Mouse (Mus musculus) forebrain, embryonic 14.5 days (tissue): Measurements from ENCODE around the gene Gm20388. TPM values are rescaled to one million over a fixed set of nuclear protein-coding genes. Genes with fewer than 3 reads are reported as not detected.

ENCODE experiments used
- ATAC-seq: fragments of 200-750 bp; cut with Nextera tagmentation; 2 replicates; pipeline ENCODE4 v1.8.0; 2017; ENCODE audit warnings: mild to moderate bottlenecking, moderate library complexity
- DNase-seq: peaks from one replicate; pipeline ENCODE4 v3.0.0-alpha.2; 2015; ENCODE audit warnings: low spot score
- H3K27ac ChIP-seq: fragments of 300-500 bp; sonication (generic); 2 replicates; pipeline ENCODE4 v1.5.1; 2014; ENCODE audit warnings: low read depth, mild to moderate bottlenecking, control low read depth, low read length, moderate library complexity
- H3K27me3 ChIP-seq: fragments of 300-500 bp; sonication (generic); replicated peaks from 2 replicates; pipeline ENCODE4 v1.6.1; 2014; ENCODE audit warnings: low read length, control low read depth, mixed read lengths; ENCODE audit not compliant: control insufficient read depth, insufficient read depth
- H3K36me3 ChIP-seq: fragments of 300-500 bp; sonication (generic); 2 replicates; pipeline ENCODE4 v1.6.1; 2014; ENCODE audit warnings: low read length, control low read depth; ENCODE audit not compliant: control insufficient read depth, insufficient read depth
- H3K4me1 ChIP-seq: fragments of 300-500 bp; sonication (generic); 2 replicates; pipeline ENCODE4 v1.6.1; 2014; ENCODE audit warnings: antibody characterized with exemption, low read length, control low read depth; ENCODE audit not compliant: control insufficient read depth, insufficient read depth
- H3K4me2 ChIP-seq: fragments of 300-500 bp; sonication (generic); 2 replicates; pipeline ENCODE4 v1.6.1; 2014; ENCODE audit warnings: mild to moderate bottlenecking, control low read depth, low read length
- H3K4me3 ChIP-seq: fragments of 300-500 bp; sonication (generic); 2 replicates; pipeline ENCODE4 v1.5.1; 2014; ENCODE audit warnings: low read depth, low read length, control low read depth
- H3K9ac ChIP-seq: fragments of 300-500 bp; sonication (generic); 2 replicates; pipeline ENCODE4 v1.6.1; 2014; ENCODE audit warnings: mild to moderate bottlenecking, low read length, control low read depth, moderate library complexity
- H3K9me3 ChIP-seq: fragments of 300-500 bp; sonication (generic); replicated peaks from 2 replicates; pipeline ENCODE4 v1.6.1; 2016; ENCODE audit warnings: low read length, control low read depth, mixed read lengths; ENCODE audit not compliant: control insufficient read depth
- WGBS: fragments of 180-500 bp; shearing (Covaris S2); extraction: QIAGEN DNeasy Blood & Tissue Kit; methylation state at CpG from one replicate; pipeline ENCODE4 v1.1.7; 2014; 5-methylcytosine and 5-hydroxymethylcytosine counted together
- polyA plus RNA-seq: library from polyadenylated mRNA; unstranded; fragments of >200 nt; fragmentation: Nextera tagmentation; extraction: Ambion mirVana; gene quantifications from 2 replicates; pipeline ENCODE4 v1.2.1, GENCODE M21; 2014

Gm20388 gene
- polyA plus RNA-seq, 1 experiment from 2014 or later = 7.4 TPM

DNA sequence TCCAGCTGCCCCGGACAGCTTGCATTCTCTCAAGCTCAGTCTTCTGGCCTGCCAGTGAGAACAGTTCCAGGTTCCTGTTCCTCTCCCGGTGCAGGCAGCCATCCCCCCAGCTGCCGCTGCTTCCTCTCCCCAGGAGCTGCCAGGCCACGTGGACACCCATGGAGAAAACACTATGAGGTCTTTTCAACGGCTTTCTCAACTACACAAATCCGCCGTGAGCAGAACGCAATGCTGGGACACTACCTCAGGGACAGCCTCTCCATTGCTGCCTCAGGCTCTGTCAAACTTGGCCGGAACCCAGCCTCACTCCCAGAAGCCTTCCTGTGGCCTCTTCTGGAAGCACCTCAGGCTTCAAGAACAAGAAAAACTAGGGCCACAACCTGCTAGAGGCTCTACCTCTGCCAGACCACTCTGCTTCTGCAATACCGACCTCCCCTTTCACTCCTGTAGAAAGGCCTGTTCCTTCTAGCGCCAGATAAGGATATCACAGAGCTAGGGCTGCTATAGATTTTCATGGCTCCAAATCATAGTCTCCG lies 2852.2 kb downstream of the Gm20388 start:
- Histone ChIP-seq H3K9ac (no peak overlapping the region), H3K27me3 (no peaks in the 10 kb centered on the region), H3K27ac (no peak overlapping the region), H3K4me1 (peaks cover 11% of the 10 kb centered on the region; the same call in 1 of the 2 replicates), H3K4me2 (no peak overlapping the region), H3K4me3 (no peak overlapping the region), H3K9me3 (no peaks in the 10 kb centered on the region), H3K36me3 (no peaks in the 10 kb centered on the region)
- DNase-seq (no peak), ATAC-seq (no peak)
- WGBS = 49% methylated on average over 12 of the region's 12 CpGs

DNA sequence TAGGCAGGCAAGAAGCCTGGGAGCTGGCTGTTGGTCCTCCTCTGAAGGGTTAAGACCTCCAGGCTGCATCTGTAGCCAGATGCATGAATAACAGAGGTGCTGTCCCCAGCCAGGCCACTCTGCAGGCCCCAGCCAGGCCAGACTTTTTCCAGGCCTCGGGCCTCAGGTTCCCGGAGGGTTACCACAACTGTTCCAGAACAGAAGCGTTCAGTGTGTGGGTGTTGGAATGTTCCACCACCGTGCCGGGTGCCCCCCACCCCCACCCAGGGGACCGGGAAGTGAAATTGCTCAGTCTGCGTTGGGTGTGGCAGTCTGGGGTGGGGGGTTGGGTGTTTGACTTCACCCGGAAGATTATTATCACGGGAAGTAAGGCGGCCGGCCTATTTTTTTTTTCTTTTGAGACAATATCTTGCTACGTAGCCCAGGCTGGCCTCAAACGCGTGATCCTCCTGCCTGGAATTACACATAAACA lies 2852.7 kb downstream of the Gm20388 start:
- 88% methylated on average over 14 of the region's 14 CpGs for WGBS
- Histone ChIP-seq H3K9ac (no peak overlapping the region), H3K27me3 (no peaks in the 10 kb centered on the region), H3K36me3 (no peaks in the 10 kb centered on the region), H3K4me2 (no peak overlapping the region), H3K9me3 (no peaks in the 10 kb centered on the region), H3K4me3 (no peak overlapping the region), H3K27ac (no peak overlapping the region), H3K4me1 (peaks cover 11% of the 10 kb centered on the region; the same call in 1 of the 2 replicates)
- no peak for ATAC-seq
- no peak for DNase-seq

DNA sequence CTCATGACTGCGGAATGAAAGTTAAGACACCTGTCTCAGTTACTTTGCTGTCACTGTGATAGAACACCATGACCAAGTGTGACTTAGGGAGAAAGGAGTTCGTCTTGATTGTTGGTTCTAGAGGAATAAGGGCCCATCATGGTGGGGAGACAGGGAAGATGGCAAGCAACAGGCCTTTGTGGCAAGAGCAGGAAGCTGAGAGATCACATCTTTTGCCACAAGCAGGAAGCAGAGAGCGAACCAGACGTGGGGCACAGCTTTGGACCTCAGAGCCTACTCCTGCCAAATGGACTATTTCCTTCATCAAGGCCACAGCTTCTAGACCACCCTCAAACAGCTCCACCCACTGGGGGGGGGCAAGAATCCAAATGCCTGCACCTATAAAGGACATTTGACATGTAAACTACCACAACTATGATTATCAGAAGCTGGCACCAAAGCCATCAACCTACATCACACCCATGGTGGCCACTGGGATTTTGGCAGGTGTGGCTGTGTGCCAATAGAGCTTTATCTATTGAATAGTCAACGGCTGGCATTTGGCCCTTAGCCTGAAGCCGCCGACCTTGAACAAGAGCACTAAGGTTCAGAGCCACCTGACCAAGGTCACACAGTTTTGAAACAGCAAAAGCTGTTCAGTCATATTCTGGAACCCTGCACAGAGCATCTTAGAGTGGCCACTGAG lies 2854.3 kb downstream of the Gm20388 start:
- WGBS = 86% methylated on average over 7 of the region's 7 CpGs
- H3K36me3 ChIP-seq = no peaks in the 10 kb centered on the region
- no peaks in the 10 kb centered on the region for H3K9me3 ChIP-seq
- H3K27me3 ChIP-seq = no peaks in the 10 kb centered on the region
- no peak overlapping the region for H3K4me2 ChIP-seq
- DNase-seq (no peak), ATAC-seq (no peak)
- H3K27ac ChIP-seq = no peak overlapping the region
- peaks cover 8% of the 10 kb centered on the region; the same call in 1 of the 2 replicates for H3K4me1 ChIP-seq
- H3K4me3 ChIP-seq = no peak overlapping the region
- no peak overlapping the region for H3K9ac ChIP-seq

DNA sequence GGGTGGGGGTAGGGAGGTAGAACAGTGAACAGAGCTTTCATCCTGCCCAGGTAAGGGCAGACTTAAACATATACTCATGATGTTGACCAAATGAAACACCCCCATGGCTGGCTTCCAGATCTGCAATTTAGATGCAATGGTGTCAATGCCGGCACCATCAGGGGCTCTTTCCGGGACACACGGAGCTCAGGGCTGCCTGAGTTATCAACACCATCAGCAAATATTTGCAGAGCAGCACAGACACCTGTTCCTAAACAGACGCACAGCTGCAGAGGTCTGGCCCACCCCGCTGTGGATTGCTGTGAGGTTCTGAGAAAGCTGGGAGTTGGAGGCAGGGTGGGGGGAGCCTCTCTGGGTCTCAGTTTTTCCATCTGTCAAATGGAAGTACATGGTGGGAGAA lies 2855.5 kb downstream of the Gm20388 start:
- Histone ChIP-seq H3K4me2 (no peak overlapping the region), H3K9me3 (no peaks in the 10 kb centered on the region), H3K9ac (no peak overlapping the region), H3K27me3 (no peaks in the 10 kb centered on the region), H3K4me3 (no peak overlapping the region), H3K4me1 (peaks cover 4% of the 10 kb centered on the region; the same call in 1 of the 2 replicates), H3K36me3 (no peaks in the 10 kb centered on the region), H3K27ac (no peak overlapping the region)
- ATAC-seq (no peak), DNase-seq (no peak)
- 66% methylated on average over 5 of the region's 5 CpGs for WGBS

DNA sequence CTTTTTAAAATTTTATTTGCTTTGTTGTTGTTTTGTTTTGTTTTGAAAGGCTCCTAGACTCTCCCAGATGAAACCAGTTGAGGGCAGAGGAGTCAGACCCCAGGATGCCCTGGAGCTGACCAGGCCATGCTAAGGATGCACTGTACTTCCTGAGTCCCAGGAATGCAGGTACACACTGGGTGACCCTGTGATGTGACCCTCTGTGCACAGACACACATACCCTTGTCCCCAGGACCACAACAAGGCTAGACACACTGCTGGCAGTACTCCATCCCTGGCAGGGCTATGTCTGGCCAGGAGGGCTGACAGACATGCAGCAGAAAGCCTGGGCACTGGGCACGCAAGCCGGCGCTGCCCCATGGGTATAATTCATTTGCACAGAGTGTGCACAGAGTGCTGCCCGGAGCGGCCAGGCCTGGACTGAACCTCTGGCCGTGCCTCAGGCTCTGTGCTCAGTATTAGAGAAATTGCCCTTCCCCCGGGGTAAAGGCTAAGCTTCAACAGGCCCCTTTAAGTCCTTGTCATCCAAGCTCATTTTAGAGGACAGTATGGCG lies 2856.1 kb downstream of the Gm20388 start:
- Histone ChIP-seq H3K27me3 (no peaks in the 10 kb centered on the region), H3K4me3 (no peak overlapping the region), H3K4me2 (no peak overlapping the region), H3K9me3 (no peaks in the 10 kb centered on the region), H3K9ac (no peak overlapping the region), H3K4me1 (peaks cover 4% of the 10 kb centered on the region; the same call in 1 of the 2 replicates), H3K36me3 (no peaks in the 10 kb centered on the region), H3K27ac (no peak overlapping the region)
- no peak for ATAC-seq
- 67% methylated on average over 8 of the region's 8 CpGs for WGBS
- DNase-seq = no peak

DNA sequence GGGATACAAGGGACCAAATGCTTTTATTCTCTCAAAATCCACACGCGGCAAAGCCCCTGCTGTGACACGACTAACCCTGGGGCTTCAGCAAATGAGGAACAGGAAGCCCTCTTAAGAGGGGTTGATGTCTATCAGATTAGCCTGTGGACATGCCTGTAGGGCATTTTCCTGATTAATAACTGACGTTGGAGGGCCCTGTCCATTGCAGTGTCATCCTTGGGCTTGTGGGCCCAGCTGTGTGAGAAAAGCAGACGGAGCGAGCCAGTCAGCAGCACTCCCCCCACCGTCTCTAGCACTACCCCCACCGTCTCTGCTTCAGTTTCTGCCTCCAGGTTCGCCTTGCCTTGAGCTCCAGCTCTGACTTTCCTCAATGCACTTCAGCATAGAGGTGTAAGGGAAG lies 2856.6 kb downstream of the Gm20388 start:
- no peaks in the 10 kb centered on the region for H3K9me3 ChIP-seq
- ATAC-seq (no peak), DNase-seq (no peak)
- no peak overlapping the region for H3K27ac ChIP-seq
- no peaks in the 10 kb centered on the region for H3K36me3 ChIP-seq
- WGBS = 57% methylated on average over 9 of the region's 9 CpGs
- no peak overlapping the region for H3K9ac ChIP-seq
- H3K4me1 ChIP-seq = peaks cover 4% of the 10 kb centered on the region; the same call in 1 of the 2 replicates
- H3K27me3 ChIP-seq = no peaks in the 10 kb centered on the region
- H3K4me2 ChIP-seq = no peak overlapping the region
- no peak overlapping the region for H3K4me3 ChIP-seq

DNA sequence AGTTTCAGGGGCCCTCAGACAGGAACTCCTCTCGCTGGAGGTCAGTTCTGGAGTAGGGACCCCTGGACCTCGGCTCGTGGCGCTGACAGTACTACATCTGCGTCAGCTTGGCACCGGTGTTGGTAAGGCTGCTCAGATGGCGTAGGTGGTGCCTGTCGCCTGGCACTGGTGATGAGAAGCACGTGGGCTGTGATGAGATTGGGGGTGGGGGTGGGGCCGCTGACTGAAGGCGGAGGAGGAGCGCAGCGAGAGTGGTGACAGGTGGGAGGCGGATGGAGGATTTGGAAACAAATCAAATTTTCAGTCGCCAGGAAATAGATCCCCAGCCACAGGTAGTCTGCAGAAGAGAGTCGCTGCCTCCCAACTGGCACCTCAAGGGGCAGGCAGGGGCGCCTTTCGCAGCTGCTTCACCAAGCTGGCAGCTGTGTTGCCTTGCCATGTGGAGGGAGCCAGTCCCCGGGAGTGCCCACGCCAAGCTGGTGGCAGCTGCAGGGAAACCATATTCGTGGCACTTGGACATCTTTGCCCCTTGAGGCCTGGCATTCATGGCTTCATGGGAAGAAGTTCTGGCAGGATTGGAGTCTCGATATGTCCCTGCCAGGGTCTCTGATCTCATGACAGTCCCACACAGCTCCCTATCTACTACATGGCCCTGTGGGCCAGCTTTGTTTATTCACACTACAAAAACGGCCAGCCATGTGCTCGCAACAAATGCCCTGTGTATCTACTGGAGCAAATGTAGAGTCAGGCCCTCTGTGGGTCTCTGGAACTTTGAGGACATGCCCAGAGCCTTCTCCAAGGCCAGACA lies 2858.8 kb downstream of the Gm20388 start:
- no peak overlapping the region for H3K4me2 ChIP-seq
- WGBS = 47% methylated on average over 24 of the region's 24 CpGs

DNA sequence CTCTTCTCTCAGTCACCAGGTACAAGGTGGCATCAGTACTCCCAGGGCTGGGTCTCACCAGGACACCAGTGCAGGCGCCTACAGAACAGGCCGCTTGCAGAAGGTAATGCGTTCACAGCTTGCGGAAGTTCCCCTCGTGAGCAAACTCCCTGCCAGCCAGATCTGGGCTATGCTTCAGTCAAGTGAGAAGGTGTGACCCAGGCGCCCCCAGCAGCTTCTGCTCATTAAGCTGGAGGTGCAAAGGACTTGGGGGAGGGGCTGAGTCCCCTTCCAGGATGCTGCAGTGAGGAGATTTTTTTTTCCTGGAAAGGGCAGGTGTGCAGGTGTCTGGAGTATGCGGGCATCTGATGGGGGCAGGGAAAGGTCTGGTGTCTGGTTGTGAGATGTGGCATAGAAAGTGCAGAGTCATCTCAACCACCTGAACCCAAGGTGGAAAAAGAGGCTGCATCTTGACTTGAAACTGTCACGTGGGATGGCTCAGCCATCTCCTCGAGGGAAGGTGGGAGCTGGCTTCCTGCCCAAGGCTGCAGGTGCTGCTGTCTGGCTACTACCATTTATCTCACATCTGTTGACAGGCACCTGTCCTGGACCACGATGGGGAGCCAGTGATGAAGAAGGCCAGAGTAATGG lies 2861.9 kb downstream of the Gm20388 start:
- Histone ChIP-seq H3K27me3 (no peaks in the 10 kb centered on the region), H3K36me3 (no peaks in the 10 kb centered on the region), H3K4me2 (no peak overlapping the region), H3K9ac (no peak overlapping the region), H3K4me3 (no peak overlapping the region), H3K4me1 (peaks cover 10% of the 10 kb centered on the region; the same call in 1 of the 2 replicates), H3K27ac (no peak overlapping the region), H3K9me3 (no peaks in the 10 kb centered on the region)
- ATAC-seq = no peak
- DNase-seq = peak; percentile 36
- 34% methylated on average over 10 of the region's 10 CpGs for WGBS

More for the DNA sequence above, 2858.8 kb downstream of the Gm20388 start:
- H3K36me3 ChIP-seq = no peaks in the 10 kb centered on the region
- H3K4me3 ChIP-seq = no peak overlapping the region
- H3K27ac ChIP-seq = no peak overlapping the region; the same call in 1 of the 2 replicates
- no peaks in the 10 kb centered on the region for H3K27me3 ChIP-seq
- DNase-seq = peak; percentile 76
- no peak overlapping the region for H3K9ac ChIP-seq
- H3K9me3 ChIP-seq = no peaks in the 10 kb centered on the region
- H3K4me1 ChIP-seq = peaks cover 4% of the 10 kb centered on the region; the same call in 1 of the 2 replicates
- peak; percentile 88 for ATAC-seq
